9 mouse cellular contexts compared by ENCODE assay signal in genomic region chr2:32768661-32769285, GRCm38 (mm10). TPM values are rescaled to one million over a fixed set of nuclear protein-coding genes. Genes with fewer than 3 reads are reported as not detected.
A peak's percentile ranks its signal among the peaks of the same experiment; 100 is the strongest.
DNase-seq lines count a peak whose midpoint lies in the region; ATAC-seq lines count a peak whose summit lies in the region.
"Had no signal": no experiment of that assay in that cellular context is flagged by ENCODE, and none has a peak within 500 bp of the region (broad histone marks: within the 10 kb centered on the region; RNA-seq: fewer than 3 reads in every experiment).

No protein-coding gene starts in this region.

- no peak overlapping the region for H3K4me2 ChIP-seq in lung, embryonic 16.5 days (ENCODE audit: low read depth, low read length)
- no peak overlapping the region for H3K4me2 ChIP-seq in midbrain, embryonic 11.5 days

- H3K27me3 ChIP-seq in lung, embryonic 16.5 days (ENCODE audit: control insufficient read depth, insufficient read depth, low read depth, low read length) = no peaks in the 10 kb centered on the region
- H3K27me3 ChIP-seq in midbrain, embryonic 11.5 days (ENCODE audit: control insufficient read depth, insufficient read depth, low read length) = no peaks in the 10 kb centered on the region

- H3K4me3 ChIP-seq in lung, embryonic 16.5 days (ENCODE audit: low read length) = no peak overlapping the region
- H3K4me3 ChIP-seq in midbrain, embryonic 11.5 days (ENCODE audit: low read depth, low read length) = no peak overlapping the region

- WGBS in lung, embryonic 16.5 days = 42% methylated on average over 19 of the region's 19 CpGs
- WGBS in midbrain, embryonic 11.5 days = 51% methylated on average over 19 of the region's 19 CpGs

- peaks cover 4% of the 10 kb centered on the region; the same call in 1 of the 2 replicates for H3K4me1 ChIP-seq in lung, embryonic 16.5 days (replicated peaks; ENCODE audit: control insufficient read depth, insufficient read depth, low read length)
- peaks cover 5% of the 10 kb centered on the region for H3K4me1 ChIP-seq in midbrain, embryonic 11.5 days (ENCODE audit: control insufficient read depth, insufficient read depth, low read length)

- peak; percentile 66 for DNase-seq in left cerebral cortex, postnatal 4 days
- no peak for DNase-seq in left cerebral cortex, postnatal 14 days (ENCODE audit: low spot score in 2 of 2)
- DNase-seq in ZHBTc4 (ENCODE audit: low read depth, low spot score) = peak; percentile 43
- DNase-seq in kidney, adult 9 months = peak; percentile 61
- no peak for DNase-seq in Muller cell, postnatal 12 days (ENCODE audit: inconsistent ontology term)
- DNase-seq in midbrain, embryonic 11.5 days (ENCODE audit: low spot score, missing footprints) = no peak

- H3K36me3 ChIP-seq in lung, embryonic 16.5 days (ENCODE audit: control insufficient read depth, insufficient read depth, low read length) = no peaks in the 10 kb centered on the region
- no peaks in the 10 kb centered on the region for H3K36me3 ChIP-seq in midbrain, embryonic 11.5 days (ENCODE audit: control insufficient read depth, insufficient read depth, low read length)

- ATAC-seq in lung, embryonic 16.5 days (ENCODE audit: low read depth) = peak; percentile 32; the same call in 1 of the 2 replicates
- no peak for ATAC-seq in midbrain, embryonic 11.5 days (ENCODE audit: low FRiP score)
- ATAC-seq in erythroid progenitor cell, adult 5-6 weeks (replicated peaks; ENCODE audit: low FRiP score, poor library complexity, severe bottlenecking) = no peak

- H3K27ac ChIP-seq in lung, embryonic 16.5 days (ENCODE audit: low read length) = no peak overlapping the region
- no peak overlapping the region for H3K27ac ChIP-seq in midbrain, embryonic 11.5 days (ENCODE audit: low read depth, low read length)

- intact Hi-C loops in left cerebral cortex, postnatal 4 days (cut with DNase I) = no loop called here
- intact Hi-C loops in left cerebral cortex, postnatal 14 days (cut with DNase I) = no loop called here

- H3K9ac ChIP-seq in lung, embryonic 16.5 days (ENCODE audit: low read length) = no peak overlapping the region
- no peak overlapping the region for H3K9ac ChIP-seq in midbrain, embryonic 11.5 days (ENCODE audit: low read length)

- no peaks in the 10 kb centered on the region for H3K9me3 ChIP-seq in lung, embryonic 16.5 days (ENCODE audit: control insufficient read depth, low read length)
- H3K9me3 ChIP-seq in midbrain, embryonic 11.5 days (ENCODE audit: control insufficient read depth, low read length) = no peaks in the 10 kb centered on the region

RNA-seq across cellular contexts. Expression of gene Ttc16, which starts 6.7 kb away (rescaled TPM):
- total RNA-seq in left cerebral cortex, postnatal 4 days (2021) = under 1 TPM; 0.42 to 0.66 TPM
- under 1 TPM; 0.23 to 0.35 TPM for total RNA-seq in left cerebral cortex, postnatal 14 days (2021)
- 1.2 and 2.1 TPM in 2 replicates for polyA plus RNA-seq in lung, embryonic 16.5 days (2015; fragmentation: Nextera tagmentation; extraction: Ambion mirVana)
- polyA plus RNA-seq in midbrain, embryonic 11.5 days (2014; fragmentation: Nextera tagmentation; extraction: Ambion mirVana) = 0.26 and 0.30 TPM in 2 replicates
- total RNA-seq in erythroid progenitor cell, adult 5-6 weeks (2015; ENCODE audit: low replicate concordance) = 1.3 TPM in 1 of 2 replicates, not detected in the other
- not detected in 2 replicates for total RNA-seq in erythroid progenitor cell, adult 5-6 weeks (2017; ENCODE audit: low replicate concordance)

RNA-seq across cellular contexts. Expression of gene Ptrh1, which starts 6.8 kb away (rescaled TPM):
- 10 to 100 TPM in 1 of 2 experiments, 1 to 10 TPM in 1; 6.5 to 11.2 TPM for total RNA-seq in left cerebral cortex, postnatal 4 days (2021)
- 1 to 10 TPM; 6.1 to 7.6 TPM for total RNA-seq in left cerebral cortex, postnatal 14 days (2021)
- polyA plus RNA-seq in lung, embryonic 16.5 days (2015; fragmentation: Nextera tagmentation; extraction: Ambion mirVana) = 4.1 and 4.5 TPM in 2 replicates
- 3.2 and 3.9 TPM in 2 replicates for polyA plus RNA-seq in midbrain, embryonic 11.5 days (2014; fragmentation: Nextera tagmentation; extraction: Ambion mirVana)
- 2.2 TPM in 1 of 2 replicates, not detected in the other for total RNA-seq in erythroid progenitor cell, adult 5-6 weeks (2015; ENCODE audit: low replicate concordance)
- total RNA-seq in erythroid progenitor cell, adult 5-6 weeks (2017; ENCODE audit: low replicate concordance) = 11.3 TPM in 1 of 2 replicates, not detected in the other

RNA-seq across cellular contexts. Expression of gene Tor2a, which starts 11.7 kb away (rescaled TPM):
- 10 to 100 TPM; 29.3 to 30.5 TPM for total RNA-seq in left cerebral cortex, postnatal 4 days (2021)
- 10 to 100 TPM; 27.6 to 30.4 TPM for total RNA-seq in left cerebral cortex, postnatal 14 days (2021)
- polyA plus RNA-seq in lung, embryonic 16.5 days (2015; fragmentation: Nextera tagmentation; extraction: Ambion mirVana) = 61.7 and 63.5 TPM in 2 replicates
- 47.7 and 51.4 TPM in 2 replicates for polyA plus RNA-seq in midbrain, embryonic 11.5 days (2014; fragmentation: Nextera tagmentation; extraction: Ambion mirVana)
- 2.9 and 4.2 TPM in 2 replicates for total RNA-seq in erythroid progenitor cell, adult 5-6 weeks (2015; ENCODE audit: low replicate concordance)
- 0.91 and 4.5 TPM in 2 replicates for total RNA-seq in erythroid progenitor cell, adult 5-6 weeks (2017; ENCODE audit: low replicate concordance)

RNA-seq across cellular contexts. Expression of gene Cfap157, which starts 15.5 kb away (rescaled TPM):
- total RNA-seq in left cerebral cortex, postnatal 4 days (2021) = under 1 TPM; 0.34 to 0.58 TPM
- under 1 TPM in 1 of 2 experiments, not detected in 1; 0.33 TPM for total RNA-seq in left cerebral cortex, postnatal 14 days (2021)
- polyA plus RNA-seq in lung, embryonic 16.5 days (2015; fragmentation: Nextera tagmentation; extraction: Ambion mirVana) = 2.1 and 2.4 TPM in 2 replicates
- 0.08 and 0.28 TPM in 2 replicates for polyA plus RNA-seq in midbrain, embryonic 11.5 days (2014; fragmentation: Nextera tagmentation; extraction: Ambion mirVana)
- total RNA-seq in erythroid progenitor cell, adult 5-6 weeks (2015; ENCODE audit: low replicate concordance) = not detected in 2 replicates
- total RNA-seq in erythroid progenitor cell, adult 5-6 weeks (2017; ENCODE audit: low replicate concordance) = not detected in 2 replicates
- total RNA-seq: heart, postnatal 25 days had no signal

RNA-seq across cellular contexts. Expression of gene 6330409D20Rik, which starts 28.0 kb away (rescaled TPM):
- total RNA-seq in left cerebral cortex, postnatal 4 days (2021) = 1 to 10 TPM; 3.0 to 3.2 TPM
- 1 to 10 TPM; 2.2 to 3.8 TPM for total RNA-seq in left cerebral cortex, postnatal 14 days (2021)
- 0.34 and 0.43 TPM in 2 replicates for polyA plus RNA-seq in lung, embryonic 16.5 days (2015; fragmentation: Nextera tagmentation; extraction: Ambion mirVana)
- polyA plus RNA-seq in midbrain, embryonic 11.5 days (2014; fragmentation: Nextera tagmentation; extraction: Ambion mirVana) = 2.0 and 3.0 TPM in 2 replicates
- not detected in 2 replicates for total RNA-seq in erythroid progenitor cell, adult 5-6 weeks (2015; ENCODE audit: low replicate concordance)
- total RNA-seq in erythroid progenitor cell, adult 5-6 weeks (2017; ENCODE audit: low replicate concordance) = not detected in 2 replicates
- total RNA-seq: heart, postnatal 25 days had no signal

Comparison
In these comparisons a context has a peak if more than half of its experiments do, and no peak if none do; other contexts are left out.
1. DNase-seq: peak in left cerebral cortex, postnatal 4 days (single experiment), ZHBTc4 (single experiment) and kidney, adult 9 months (single experiment); none in left cerebral cortex, postnatal 14 days (0 of 2), Muller cell, postnatal 12 days (single experiment) and midbrain, embryonic 11.5 days (single experiment).
2. RNA of gene Tor2a, which starts 11.7 kb away (total RNA-seq): 29.3 to 30.5 TPM in left cerebral cortex, postnatal 4 days and 27.6 to 30.4 TPM in left cerebral cortex, postnatal 14 days; 0.91 to 4.5 TPM in erythroid progenitor cell, adult 5-6 weeks; every median in the first group is over 4 times any median in the second.